Mouse (Mus musculus) ES-E14 (cell line): ENCODE data around the gene Aftph.

ENCODE experiments used
- HCFC1 ChIP-seq: IDR thresholded peaks from 2 replicates; pipeline ENCODE4 v1.6.1; 2012; ENCODE audit warnings: low read length, inconsistent platforms, borderline replicate concordance; ENCODE audit not compliant: insufficient read depth
- ZC3H11A ChIP-seq: IDR thresholded peaks from 2 replicates; pipeline ENCODE4 v1.6.1; 2012; ENCODE audit warnings: low read depth, mild to moderate bottlenecking, inconsistent platforms, low read length, borderline replicate concordance

DNA sequence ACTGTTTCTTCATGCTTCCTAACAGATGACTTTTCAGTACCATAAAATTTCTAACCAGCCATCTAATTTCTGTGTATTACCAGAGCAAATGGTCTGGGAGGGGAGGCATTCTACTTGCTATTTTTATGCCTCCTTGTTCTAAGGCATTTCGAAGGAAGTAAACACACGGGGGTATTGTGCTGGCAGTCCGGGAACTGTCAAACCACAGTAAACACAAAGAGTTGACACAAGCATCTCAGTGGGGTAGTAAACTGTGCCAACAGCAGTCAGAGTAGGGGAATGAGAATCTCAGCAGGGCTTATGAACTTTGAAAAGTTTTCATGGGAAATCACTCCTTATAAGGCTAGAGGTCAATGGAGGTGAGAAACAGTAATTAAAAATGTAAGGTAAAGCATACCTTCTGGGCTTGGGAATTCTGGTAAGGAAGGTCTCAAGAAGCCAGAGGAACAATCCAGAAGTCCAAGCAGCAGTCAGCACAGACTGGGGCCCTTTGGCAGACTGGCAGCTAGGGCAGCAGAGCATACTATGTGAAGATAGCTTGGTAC lies 7.8 kb downstream of the Aftph start:
- TF ChIP-seq HCFC1 (no peak), ZC3H11A (no peak)
